Mouse (Mus musculus): ENCODE results near the gene Adamts17.
A peak's percentile ranks its signal among the peaks of the same experiment; 100 is the strongest.

The Adamts17 gene

DNA sequence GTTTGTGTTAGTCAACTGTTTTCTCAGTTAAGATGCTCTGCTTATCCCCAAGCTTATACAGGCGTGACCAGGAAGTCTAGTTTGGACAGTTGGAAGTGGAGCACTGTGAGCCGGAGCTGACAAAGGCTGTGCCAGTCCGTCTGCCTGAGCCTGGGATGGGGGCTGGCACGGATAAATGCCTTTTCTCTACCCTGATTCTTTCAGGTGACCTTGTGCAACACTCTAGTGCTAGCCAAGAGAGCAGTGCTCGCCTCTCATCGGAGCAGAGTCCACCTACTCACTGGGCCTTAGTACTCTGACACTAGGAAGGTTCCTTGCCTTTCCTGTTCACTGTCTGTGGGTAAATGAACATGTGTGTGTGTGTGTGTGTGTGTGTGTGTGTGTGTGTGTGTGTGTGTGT lies 95.5 kb downstream of the Adamts17 start:
- DNase-seq = no peak

DNA sequence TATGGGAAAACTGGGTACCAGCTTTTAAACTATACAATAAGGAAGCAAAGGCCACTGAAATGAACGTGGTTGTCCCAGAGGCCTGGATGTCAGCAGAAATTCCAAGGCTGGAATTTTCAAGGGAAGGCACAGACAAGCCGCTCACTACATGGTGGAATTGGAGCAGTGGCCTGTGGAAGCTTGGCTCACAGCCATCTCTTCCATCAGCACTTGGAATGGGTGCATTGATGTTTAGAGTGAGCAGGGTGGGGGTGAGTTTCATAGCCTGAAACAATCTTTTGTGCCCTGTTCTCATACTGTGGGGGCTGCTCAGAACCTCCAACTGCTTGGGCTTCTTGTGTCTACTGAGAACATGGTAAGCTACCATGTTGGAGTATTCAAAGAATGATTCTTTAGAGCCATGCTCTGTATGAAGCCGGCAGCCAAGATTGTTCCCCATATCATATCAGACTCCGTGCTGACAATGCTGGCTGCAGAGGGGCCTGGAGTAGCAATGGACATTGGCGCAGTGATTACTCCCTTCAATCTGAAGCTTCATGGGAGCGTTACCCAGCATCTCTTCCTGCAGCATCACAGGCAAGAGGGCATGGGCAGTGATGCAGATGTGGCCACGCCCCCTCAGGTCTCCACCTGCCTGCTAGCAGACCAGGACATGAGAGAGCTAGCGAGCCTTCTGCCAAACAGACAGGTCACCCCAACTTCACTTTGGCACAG lies 96.7 kb downstream of the Adamts17 start:
- DNase-seq = peak in 1 of 2 experiments; percentile 18

DNA sequence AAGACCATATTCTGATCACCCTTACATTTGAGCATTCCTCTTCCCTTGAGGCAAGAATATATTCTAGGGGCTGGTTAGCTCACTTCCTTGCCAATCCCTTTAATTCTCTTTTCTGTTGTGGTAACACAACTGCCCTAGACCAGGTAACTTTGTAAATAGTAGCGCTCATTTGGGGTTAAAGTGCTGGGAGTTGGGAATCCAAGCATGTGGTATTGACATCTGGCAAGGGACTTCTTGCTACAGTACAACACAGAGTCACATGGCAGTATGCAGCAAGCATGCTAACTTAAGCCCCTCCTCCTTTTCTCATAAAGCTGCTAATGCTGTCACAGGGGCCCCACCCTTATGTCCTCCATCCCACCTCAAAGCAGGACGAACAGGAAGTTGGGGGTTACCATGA lies 97.4 kb downstream of the Adamts17 start:
- DNase-seq = no peak

DNA sequence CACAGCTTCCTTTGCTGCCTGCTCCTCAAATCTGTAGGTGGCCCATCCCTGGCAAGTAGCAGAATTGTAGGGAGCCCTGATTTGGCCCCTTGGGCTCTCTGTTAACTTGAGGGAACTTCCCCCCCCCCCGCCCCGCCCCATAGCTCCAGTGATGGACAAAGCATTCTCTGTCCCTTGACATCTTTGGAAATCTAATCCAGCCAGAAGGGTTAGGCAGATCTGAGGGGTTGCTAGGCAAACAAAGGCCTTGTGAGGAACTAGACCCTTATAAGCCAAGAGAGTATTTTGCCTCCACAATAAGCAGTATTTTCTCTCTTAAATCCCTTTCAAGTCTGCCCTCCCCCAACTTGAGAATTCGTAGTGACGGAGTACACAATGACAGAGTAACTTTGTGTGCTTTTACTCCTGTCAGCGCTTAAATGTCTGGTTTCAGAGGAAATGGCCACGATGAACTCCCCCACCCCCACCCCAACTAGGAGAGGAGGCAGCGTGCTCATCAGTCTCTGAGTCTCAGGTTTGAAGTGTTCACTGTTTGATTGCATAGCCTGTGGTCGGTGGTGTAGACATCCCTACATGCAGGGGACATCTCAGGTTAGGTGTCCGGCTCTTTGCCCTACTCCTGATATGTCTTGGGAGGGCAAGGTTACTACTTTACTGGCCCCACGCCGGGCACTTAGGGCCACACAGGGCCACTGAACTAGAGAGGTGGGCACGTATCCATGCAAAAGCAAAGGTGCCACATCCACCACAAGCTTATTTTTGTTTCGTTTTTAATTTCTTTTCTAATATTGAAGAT lies 99.7 kb downstream of the Adamts17 start:
- no peak for DNase-seq

DNA sequence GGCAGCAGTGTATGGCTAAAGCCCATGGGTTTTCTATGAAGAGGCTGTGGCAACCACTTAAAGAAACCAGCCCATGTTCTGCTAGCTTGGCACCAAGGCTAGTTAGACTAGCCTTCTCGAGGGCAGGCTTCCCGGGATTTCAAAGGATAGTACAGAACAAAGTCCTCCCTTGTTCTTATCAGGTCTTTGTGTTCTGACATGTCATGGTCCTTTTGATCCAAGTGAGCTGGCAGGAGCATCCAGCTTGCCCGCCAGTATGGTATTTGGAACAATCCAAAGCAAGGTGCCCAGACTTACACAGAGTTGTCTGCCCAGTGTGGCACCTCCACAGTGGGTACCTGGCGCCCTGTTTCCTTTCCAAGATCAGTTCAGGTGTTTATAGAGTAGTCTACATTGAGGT lies 101.2 kb downstream of the Adamts17 start:
- no peak for DNase-seq

DNA sequence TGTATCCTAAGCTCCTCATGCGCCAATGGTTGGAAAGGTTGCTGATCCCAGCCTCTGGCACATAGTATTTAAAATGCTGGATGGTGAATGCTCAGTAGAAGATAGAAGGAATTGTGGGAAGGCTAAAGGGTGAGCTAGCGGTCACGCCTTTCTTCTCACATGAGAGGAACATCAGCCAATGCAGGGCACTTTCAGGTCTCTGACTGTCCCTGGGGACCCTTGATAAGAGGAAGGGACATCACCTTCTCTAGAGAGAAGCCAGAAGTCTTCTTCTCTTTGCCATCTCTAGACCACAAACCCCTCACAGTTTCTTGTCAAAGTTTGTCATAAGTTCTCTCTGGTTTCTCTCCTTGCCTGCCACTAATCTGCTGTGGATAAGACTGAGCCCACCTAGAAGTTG lies 109.5 kb downstream of the Adamts17 start:
- DNase-seq = no peak

DNA sequence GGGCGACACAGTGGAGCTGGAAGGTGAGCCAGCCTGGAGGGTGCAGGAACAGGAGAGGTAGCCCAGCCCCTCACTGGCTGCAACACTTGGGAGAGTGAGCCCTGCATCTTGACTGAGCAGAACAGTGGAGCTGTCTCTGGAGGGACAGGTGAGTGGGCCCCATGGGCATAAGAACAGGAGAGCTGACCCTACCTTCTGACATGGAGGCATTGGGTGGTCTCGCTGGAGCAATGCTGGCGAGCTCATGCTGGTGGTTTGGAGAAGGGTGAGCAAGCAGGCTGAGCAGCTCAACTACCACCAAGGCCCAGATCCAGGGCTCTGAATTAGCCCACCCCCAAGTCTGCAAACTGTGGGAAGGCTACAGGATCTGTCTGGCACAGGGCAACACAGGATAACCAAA lies 113.4 kb downstream of the Adamts17 start:
- DNase-seq = no peak

DNA sequence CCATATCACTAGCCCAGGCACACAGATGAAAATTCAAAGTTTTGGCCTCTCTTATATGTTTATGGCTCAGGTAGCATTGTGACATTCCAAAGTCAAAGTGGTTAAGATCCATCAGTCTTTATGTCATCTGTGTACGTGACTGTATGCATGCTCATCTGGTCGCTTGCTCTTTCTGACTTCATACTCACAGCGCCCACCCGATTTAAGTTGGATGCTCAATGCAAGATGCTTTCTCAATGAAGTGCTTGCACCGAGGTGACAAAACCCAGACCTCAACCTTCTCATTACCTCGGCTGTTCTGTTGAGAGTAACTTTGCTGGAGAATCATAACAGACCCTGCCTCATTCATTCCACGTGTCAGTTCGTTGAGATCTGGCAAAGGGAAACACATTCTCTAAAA lies 114.5 kb downstream of the Adamts17 start:
- peak in 1 of 2 experiments; percentile 23 for DNase-seq

DNA sequence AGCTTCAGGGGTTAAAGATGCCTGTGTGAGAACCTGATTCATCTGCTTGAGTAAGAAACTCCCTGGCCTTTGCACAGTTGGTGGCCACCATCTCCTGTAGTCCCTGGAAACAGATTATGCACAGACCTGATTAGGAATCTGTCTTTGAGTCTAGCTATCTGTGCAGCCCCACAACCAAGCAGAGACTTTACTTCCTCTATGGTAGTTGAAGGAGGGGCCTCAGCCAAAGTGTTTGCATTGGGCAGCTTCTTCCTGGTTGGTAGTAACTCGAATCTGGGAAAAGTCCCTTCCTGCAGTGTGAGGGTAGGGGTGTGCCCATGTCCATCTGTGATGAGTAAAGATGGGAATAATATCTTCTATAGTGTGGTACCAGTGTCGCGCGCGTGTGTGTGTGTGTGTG lies 115.2 kb downstream of the Adamts17 start:
- DNase-seq = no peak

DNA sequence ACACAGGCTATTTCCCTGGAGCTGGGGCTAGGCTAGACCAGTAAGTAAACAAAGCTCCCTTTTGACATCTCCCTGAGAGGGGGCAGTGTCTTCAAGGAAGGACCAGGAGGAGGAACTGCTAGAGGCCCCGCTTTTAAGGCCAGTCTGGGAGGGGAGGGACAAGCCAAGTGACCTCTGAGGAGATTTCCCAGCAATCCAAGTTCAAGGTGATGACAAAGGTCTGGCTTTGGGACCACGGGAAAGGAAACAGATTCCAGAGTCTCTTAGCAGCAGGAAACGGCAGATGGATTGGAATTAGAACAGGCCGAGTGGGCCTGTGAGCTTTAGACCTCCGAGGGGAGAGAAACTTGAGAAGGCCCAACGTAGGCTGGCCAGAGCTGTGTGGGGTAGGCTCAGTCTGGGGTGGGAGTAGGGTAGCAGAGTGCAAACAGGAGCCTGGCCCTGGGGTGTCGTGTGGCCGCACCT lies 116.0 kb downstream of the Adamts17 start:
- DNase-seq = peak; percentile 29 to 64

DNA sequence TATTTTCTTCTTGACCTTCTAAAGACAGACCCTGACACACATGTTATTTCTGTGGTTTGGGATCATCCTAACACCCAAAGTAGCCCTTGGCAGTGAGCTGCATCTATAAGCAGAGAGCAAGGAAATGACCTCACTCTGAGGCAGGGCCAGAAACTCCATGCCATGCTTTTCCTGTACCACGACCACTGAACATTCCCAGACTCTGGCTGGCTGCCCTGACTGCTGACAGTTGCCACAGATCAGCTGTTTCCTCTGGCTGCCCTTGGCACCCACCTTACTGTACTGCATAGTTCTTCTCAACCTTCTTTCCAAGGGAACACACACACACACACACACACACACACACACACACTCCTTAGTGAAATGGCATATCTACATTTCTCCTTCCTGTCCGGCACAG lies 116.4 kb downstream of the Adamts17 start:
- DNase-seq = peak; percentile 56 to 73

DNA sequence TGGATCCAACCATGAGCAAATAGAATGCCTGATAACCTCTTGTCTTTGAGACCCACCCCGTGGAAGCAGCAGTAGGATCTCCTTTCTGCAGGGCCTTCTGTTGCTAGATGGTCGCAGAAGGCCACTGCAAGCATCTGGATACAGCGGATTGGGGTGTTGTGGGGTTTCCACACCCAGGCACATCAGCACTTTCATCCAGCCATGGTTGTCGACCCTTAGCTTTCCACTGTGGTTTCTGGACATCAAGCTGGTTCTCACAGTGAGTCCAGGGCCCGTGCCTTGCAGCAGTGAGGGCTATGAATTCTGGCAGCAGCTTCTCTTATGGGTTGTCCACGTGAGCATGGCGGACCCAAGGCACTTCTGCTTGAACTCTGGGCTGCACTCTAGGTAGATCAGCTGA lies 118.2 kb downstream of the Adamts17 start:
- DNase-seq = peak in 1 of 2 experiments; percentile 14

DNA sequence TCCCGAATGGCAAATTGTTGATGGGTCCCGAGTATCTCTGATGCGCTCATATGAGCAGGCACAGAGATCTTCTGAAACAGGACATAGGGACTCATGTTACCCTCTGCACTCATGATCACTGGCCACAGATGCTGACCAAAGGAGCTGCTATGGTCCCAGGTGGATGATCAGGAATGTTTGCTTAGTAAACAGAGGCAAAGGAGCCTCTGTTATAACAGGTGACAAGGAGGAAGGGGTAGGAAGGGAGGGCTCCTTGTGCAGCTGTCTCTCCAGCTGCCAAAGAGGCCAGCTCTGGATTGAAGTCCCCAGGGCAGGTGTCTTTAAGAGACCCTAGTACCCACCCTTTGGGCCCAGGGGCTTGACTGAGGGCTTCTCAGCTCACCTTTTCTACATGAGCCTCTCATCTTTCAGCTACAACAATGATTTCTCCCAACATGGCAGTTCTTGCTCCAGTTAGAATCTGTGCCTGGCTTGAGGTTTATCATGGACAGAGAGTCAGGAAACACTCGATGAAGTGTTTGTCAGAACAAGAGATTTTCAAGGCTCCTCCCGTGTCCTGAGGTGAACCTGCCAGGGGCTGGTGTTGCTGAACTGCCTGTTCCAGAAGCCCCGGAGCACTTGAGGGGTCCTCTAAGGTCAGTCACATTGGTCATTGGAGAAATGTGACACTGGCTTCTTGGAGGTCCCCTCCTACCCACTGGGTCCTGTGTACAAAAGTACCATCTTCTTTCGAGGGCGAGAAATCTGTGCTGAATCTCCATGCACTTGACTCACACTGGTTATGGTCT lies 120.9 kb downstream of the Adamts17 start:
- DNase-seq = peak in 1 of 2 experiments; percentile 37

DNA sequence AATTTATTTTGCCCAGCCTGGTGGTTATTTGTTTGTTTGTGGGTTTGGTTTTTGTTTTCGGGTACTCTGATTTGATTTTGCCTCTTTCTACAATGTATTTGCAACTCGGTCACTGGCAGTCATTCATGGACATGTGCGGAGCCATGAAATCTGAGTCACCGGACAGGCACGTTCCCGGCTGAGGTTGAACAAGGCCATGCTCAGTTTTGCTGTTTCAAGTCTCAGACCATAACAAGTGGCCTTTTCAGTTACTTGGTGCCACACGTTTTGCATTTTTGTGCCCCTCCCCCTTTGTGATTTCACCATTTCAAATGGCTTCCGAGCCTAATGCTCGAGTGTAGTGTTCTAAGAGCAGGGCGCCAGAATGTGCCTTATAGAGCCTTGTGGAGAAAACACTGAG lies 123.2 kb downstream of the Adamts17 start:
- peak in 1 of 2 experiments; percentile 13 for DNase-seq

DNA sequence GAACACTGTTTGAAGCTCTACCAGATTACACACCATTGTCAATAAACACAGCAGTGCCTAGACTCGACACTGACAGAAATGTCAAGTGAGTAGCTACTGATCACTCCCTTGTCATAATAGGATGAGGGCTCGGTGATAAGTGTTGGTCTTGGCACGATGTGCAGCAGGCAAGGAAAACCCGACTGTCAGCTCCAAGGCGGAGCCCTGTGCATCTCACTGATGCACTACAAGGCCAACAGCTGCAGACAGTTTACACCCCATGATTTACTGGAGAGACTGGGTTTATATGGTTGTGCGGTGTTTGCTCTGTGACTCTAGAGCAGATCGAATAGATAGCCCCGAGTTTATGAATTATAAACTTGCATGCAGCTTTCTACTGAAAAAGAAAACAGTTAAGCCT lies 124.0 kb downstream of the Adamts17 start:
- DNase-seq = peak in 1 of 2 experiments; percentile 36

DNA sequence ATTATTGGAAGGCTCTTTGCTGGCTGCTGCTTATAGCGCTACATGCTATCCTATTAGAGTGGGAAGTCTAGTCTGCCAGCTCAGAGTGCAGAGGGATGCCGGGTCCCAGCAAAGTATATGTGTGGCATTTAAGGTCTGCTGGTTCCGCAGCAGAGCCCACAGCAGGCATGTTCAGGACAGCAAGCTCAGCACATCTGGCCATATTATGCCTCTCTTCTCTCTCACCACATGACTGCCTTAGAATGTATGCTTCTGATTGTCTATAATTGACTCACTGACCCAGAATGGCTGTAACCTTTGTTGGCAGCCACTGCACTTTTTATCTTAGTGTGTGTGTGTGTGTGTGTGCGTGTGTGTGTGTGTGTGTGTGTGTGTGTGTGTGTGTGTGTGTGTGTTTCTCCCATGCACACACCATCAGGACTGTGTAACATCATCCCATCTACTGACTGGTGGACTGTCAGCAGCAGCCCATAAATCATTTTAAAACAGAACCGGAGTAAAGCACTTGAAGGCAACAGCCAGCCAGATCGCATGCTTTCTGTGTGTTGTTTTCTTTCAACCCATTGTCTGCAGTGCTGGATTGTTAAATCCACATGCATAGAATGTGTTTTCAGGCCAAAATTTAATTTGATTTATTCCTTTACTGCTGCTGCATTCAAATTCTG lies 127.1 kb downstream of the Adamts17 start:
- no peak for DNase-seq

DNA sequence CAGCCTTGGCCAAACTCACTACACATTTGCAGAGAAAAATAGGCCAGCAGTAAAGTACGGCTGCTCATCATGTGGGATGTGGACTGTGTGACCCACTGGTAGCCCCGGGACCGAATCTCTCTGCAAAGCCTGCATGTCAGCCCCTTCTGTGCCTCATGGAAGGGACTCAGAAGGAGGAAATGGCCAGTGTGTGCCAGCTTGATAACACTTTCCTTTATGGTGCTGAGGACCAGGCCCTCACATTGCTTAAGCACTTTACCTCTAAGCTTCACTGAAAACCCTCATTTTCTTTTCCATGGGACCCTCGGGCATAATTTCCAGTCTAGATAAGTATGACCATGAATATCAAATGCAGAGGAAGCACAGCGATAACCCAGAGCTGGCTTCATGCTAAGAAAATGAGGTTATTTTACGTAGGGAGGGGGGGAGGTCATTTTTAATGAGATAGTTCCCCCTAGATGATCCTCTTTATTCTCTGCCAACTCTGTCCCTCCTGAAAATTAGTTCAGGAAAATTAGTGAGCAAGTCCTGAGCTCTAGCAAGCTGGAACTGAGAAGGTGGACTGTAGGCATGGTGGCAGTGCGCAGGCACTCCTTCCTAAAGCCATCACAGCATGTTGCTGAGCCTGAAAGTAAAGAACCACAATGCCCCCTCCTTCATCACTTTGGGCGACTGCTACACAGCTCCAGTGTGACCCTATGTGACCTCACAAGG lies 127.8 kb downstream of the Adamts17 start:
- peak in 1 of 2 experiments; percentile 21 for DNase-seq

DNA sequence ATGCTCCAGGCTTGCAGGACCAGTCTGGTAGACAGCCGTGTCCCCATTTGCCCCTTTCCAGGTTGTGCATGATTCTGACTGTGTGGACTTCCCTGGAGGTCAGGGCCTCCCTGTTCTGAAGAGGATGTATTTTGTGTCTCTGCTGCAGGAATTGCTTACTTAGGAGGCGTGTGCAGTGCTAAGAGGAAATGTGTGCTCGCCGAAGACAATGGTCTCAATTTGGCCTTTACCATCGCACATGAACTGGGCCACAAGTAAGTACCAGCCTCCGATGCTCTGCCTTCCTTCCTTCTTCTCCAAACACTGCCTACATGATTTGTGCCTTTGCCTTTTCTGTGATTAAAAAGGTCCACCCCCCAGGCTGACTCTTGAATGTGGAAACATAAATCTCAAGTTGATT lies 129.1 kb downstream of the Adamts17 start:
- peak in 1 of 2 experiments; percentile 33 for DNase-seq

DNA sequence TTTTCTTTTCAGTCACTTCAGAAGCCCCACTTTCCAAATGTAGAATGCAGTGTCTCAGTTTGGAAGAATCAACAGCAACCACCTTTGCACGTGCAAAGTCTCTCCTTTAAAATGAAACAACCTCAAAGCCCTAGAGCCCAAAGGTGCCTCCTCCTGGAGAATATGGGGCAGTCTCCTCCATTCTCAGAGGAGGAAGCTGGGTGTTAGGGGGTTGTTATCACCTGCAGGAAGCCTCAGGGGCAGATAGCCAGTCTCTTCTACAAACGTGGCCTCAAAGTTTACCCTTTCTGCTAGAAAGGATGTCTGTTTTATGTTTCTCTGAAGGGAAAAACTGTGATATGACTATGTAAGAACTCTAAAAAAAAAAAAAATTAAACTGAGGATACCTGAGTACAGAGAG lies 129.7 kb downstream of the Adamts17 start:
- DNase-seq = no peak

DNA sequence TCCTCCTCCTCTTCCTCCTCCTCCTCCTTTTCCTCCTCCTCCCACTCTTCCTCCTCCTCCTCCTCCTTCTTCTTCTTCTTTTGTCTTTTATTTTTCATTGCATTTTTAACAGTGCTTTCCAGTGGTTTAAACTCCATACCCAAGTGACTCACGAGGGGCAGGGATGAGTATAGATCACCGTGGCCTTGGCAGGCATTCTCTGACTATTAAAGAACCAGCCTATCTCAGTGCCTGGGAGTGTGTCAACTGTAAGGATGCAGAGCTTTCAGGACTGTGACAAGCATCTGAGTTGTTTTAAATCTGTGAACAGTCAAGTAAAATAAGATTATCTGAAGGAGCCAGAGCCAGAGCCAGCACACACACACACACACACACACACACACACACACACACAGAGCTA lies 130.7 kb downstream of the Adamts17 start:
- DNase-seq = no peak

DNA sequence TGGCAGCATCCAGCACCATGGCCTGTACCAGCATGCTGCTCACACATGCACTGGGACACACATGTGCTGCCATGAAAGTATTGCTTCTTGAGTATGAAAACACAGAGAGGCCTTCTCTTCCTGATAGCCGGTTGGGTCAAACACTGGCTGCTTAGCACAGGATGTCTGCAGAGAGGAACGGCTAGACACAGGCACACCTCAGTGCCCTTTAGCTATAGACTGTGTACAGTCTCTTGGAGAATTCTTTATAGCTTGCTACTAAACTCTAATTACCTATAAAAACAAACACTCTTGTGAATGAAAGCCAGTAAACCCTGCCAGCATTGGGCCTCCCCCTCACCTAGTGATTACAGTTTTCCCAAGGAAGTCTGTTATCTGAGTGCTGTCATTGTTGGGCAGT lies 131.4 kb downstream of the Adamts17 start:
- no peak for DNase-seq

DNA sequence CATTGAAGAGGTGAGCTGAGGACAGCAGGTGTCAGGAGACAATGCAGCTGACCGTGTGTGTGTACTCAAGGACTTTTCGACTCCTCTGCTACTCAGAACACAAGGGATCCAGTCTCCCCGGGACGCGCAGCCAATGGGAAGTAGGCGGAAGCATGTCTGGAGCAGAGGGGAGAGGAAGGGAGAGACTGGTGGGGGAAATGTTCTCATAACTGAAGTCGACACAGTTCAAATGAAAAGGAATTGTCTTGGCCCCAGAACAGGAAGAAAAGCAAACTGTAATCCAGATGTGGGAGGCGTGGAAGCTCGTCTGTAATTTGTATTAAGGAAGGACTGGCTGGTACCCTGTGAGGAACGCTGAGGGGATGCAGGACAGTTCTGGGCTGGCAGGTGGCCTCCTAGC lies 135.3 kb downstream of the Adamts17 start:
- DNase-seq = no peak
